Mouse (Mus musculus) ovary, postnatal 36 days (tissue): ENCODE results near the gene Armc9.

ENCODE experiments used
- DNase-seq: peaks from one replicate; pipeline ENCODE4 v3.0.0; 2022; ENCODE audit warnings: low spot score, mixed read lengths

Armc9 gene

DNA sequence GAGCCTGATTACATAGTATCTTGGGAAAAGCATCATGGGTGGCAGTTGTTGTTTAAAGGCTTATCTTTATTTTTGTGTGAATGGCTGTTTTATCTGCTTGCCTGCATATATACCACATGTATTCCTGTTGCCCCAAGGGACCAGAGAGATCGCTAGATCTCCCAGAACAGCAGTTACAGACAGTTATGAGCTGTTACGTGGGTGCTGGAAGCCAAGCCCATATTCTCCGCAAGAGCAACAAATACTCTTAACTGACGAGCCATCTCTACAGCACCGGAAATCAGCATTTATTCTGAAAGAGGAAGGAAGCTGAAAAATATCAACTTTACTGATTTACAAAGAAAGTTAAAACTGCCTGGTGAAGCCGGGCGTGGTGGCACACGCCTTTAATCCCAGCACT is 74.1 kb downstream of the Armc9 start:
- DNase-seq = no peak

DNA sequence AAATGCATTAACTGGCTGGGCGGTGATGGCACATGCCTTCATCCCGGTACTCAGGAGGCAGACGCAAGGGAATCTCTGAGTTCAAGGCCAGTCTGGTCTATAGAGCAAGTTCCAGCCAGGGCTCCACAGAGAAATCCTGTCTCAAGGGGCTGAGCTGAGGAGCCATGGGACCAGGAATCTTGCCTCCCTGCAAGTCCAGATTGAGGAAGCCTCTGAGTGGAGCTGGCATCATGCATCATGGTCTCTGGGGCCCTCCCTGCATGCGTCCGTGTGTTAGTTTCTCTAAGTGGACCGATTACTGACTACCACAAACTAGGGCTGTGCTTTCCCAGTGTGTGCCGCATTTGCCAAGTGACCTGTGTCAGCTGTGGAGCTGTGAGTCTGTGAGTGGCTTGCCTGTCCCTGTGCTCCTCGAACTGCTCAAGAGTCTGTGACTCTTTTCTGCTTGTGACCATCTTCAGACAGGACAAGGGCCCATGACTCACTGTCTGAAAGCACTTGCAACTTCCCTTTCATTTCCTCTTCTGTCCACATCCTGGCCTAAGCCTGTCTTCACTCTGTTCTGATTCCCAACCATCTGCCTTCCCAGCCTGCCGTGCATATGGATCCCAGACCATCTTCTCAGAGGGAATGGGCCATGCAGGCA is 74.7 kb downstream of the Armc9 start:
- no peak for DNase-seq

DNA sequence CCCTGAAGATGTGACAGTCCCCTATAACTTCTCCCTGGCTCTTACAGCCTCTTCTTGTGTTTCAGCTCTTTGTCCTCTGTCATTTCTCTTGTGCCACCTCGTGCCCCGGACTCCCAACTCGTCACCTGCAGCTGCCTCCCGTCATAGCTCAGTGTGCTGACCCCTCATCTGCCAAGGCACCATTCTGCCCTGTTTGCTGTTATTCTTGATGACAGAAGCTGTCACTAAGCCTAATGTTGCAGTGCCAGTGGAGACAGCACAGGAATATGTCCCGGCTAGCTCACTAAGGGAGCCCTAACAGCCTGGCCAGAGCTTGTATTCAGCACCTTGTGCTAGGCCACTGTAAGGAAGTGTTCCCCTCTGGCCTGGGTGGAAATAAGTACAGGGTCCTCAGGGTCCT is 78.1 kb downstream of the Armc9 start:
- no peak for DNase-seq

DNA sequence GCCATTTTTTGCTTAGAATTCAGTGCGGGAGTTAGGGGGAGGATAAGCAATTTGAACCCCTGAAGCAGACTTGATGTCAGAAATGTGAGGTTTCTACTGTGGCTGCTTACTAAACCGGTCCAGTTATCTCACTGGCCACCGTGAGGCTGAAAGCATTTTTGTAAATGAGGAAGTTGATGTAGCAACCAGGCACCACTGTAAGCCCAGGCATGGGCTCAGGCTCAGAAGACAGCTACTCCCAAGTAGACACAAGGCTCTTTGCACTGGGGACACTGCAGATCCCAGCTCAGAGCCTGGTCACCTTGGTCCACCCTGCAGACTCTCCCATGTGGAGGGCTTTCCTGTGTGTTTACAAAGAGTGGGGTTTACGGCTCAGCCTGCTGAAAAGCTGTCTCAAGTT is 79.2 kb downstream of the Armc9 start:
- no peak for DNase-seq

DNA sequence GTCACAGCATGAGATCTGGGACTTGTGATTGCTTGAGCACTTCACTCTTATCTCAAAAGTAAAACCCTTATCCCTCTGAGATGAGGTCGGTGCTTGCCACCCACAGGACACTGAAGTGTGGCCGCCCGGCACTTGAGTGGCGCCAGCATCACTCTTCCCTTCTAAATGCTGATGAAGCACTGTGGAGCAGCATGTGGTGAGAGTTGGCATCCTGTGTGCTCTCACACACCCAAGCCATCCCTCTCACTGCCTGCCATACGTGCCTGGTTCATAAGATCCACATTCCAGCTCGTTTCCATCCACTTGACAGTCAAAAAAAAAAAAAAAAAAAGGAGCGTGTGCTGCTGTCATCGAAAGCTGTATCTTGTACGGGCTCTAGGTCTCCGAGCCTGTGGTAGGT is 80.5 kb downstream of the Armc9 start:
- DNase-seq = no peak

DNA sequence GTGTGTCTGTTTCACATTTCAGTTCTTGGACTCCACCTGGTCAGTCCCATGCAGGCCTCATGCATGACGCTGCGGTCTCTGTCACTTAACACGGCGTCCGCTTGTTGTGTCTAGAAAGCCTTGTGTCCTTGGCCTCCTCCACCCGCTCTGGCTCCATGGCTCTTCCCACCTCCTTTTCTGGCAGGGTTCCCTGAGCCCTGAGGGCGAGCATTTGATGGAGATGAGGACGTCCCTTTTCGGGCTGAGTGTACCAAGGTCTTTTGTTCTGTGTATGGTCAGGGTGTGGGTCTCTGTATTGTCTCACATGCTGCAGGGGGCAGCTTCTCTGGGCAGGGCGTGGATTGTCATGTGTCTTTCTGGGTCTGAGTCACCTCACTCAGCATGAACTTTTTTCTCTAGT is 81.9 kb downstream of the Armc9 start:
- DNase-seq = peak; percentile 63

DNA sequence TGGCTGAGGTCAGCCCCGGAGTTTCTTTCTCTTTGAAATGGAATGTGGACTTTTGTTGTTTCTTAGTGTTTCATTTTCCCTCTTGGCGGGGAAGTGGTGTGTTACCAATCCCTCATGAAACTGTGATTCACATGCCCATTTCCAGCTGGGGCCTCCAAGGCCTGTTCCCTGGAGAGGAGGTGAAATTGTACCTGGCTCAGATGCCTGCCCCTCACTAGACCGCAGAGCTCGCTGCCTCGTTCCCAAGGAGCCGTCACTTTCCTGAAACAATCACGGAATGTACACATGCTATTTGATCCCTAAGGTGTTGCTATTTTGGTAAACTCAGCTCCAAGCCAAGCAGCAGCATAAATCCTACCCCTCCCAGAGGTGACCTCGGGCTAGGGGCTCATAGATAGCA is 84.4 kb downstream of the Armc9 start:
- no peak for DNase-seq

DNA sequence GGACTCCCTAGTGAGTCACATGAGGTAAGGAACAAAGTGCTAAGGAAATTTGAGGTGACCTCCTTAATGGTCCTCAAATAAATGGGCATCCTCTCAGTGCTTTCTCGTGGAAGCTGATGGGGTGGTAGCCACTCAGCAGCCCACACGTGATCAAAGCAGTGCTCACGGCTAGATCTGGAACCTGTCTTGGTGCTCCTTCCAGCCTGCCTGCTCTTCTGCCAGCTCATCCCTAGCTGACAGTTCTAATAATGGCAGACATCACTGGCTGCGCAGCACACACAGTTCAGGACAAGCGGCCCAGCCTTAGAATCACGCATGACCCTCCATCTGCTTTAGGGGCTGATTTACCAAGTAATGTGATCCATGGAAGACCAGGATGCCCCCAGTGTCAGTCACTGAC is 85.3 kb downstream of the Armc9 start:
- DNase-seq = no peak

DNA sequence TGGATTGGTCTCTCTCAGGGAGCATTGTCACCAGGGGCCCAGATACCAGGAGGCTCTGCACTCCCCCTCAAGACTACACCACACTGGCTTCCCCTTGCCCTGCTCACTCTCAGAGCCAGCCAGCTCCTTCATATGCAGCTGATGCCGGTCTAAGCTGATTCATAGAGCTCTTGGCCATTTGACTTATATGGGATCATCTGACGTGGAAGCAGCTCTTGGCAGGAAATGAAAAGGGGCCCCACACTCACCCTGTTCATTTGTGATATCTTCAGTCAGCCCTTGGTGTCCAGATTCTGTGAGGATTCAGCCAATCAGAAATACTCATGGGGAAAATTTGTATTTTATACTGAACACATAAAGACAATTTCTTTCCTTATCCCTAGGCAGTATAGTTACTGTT is 86.4 kb downstream of the Armc9 start:
- DNase-seq = no peak

DNA sequence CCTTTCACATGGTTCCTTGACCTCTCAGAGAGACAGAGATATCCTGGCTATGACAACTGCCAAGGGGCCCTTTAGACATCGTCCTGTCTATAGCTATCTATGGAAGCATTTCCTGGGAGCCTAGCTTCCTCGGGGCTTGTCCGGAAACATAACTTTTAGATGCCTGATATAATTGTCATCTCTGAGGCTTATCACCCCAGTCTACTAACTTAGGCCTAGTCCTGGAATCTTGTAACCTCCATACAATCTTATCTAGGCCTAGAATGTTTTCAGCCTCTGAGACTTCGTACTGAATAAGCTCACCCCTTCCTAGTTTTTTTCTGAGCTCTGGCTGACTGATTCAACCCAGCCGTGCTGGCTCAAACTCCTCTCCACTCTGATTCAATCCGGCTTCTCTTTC is 88.9 kb downstream of the Armc9 start:
- DNase-seq = no peak

DNA sequence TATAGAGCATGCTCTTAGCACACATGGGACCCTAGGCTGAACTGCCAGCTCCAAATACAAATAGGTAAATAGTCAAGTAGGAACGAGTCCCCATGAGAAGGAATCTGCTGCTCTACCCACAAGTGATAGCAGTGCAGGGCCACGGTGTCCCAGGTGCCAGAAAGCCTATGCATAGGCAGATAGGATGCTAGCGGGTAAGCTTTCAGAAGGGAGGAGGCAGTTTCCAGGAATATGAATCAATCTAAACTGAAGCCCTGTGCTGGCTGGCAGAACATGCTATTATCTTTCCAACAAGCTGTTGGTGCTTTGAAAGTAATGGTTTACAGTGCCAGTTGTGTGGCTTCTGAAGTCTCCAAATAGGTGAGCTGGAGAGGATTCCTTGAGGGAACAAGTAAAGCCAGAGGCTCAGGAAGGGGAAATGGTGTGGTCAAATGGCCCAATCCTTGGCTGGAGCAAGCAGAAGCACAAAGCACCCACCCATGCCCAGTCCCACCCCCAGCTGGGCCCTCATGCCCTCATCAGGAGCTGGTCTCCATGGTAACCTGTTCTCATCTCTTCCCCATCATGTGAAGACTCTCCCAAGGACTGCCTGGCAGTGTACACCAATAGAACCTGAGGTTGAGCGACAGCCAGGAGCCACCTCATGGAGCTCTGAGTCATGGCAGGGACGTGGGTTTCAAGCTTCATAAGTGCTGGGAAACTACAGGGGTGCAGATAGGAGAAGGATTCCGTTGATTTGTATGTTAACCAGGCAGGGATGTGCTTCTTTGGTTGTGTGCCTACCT is 90.9 kb downstream of the Armc9 start:
- no peak for DNase-seq

DNA sequence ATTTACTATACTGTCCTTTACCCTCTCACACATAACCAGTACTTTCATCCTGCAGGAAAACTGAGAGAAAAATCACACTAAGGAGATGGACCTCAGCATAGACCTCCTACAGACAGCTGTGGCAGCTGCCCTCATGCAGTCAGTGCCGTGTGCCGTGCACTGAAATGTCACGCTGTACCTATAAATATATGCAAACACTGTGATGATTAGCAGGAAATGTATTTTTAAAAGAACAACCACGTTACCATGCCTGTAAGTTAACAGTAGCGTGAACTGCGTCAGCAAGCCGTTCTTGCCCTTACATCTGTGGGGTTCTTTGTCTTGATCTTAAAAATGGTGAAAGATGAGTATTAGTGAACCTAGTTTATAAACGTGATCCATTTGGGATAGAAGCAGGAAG is 98.8 kb downstream of the Armc9 start:
- DNase-seq = no peak

DNA sequence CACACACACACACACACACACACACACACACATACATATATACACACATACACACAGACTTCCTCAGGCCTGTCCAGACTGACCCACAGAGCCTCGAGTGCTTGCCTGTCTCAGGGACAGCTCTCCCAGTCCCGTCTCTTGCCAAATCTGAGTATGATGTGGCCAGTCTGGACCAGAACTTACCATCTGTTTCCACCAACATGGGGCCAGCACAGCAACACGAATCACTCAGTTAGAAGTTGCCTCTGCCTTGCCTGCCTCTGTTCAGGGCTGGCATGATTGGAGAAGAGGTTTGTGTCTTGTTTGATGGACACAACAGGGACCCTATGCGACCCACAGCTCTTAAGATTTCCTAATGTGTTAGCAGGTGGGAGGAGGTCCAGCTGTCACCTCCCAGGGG is 101.7 kb downstream of the Armc9 start:
- DNase-seq = no peak

DNA sequence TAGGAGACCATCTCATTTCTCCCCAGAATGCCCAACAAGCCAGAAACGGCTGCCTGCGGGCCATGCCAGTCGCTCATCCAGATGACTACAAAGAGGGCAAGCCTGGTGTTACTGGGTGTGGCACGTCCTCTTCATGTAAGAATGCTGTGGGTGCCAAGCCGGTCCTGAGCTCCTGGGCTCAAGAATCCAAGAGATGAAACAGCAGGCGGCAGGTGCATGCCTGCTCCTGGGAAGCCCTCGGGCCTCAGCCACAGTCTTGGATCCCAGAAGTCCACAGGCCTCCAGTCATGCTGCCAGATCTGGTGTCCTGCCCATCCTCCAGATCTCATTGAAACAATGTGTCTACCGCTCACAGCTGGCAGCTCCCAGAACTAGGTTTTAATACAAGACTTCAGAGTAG is 102.6 kb downstream of the Armc9 start:
- DNase-seq = no peak

DNA sequence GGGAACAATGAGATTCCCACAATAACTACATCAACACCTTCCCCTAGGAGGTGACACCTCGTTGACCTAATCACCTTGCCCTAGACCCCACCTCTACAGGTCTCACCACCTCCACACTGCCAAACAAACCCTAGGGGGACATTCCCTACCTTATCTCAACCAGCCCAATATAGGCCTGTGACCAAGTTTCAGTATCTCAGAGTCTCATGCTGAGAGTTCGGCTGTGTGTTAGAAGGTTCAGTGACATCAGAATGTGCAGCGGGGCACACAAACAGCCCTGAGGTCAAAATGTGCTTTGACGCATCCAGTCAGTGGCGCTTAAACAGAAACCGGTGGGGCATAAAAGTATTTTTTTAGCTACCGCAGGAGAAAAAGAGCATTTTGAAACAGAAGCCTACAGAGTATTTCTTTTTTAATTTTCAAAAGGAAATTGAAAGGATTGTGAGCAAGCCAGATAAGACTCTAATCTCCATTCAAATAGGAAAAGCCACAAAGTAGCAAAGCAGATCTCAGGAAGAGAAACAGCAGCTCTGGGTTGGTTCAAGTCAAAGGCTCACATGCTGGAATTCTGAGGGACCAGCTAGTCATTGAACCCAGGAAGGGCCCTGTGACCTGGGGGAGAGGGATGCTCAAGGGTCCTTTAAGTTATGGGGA is 103.7 kb downstream of the Armc9 start:
- DNase-seq = no peak

DNA sequence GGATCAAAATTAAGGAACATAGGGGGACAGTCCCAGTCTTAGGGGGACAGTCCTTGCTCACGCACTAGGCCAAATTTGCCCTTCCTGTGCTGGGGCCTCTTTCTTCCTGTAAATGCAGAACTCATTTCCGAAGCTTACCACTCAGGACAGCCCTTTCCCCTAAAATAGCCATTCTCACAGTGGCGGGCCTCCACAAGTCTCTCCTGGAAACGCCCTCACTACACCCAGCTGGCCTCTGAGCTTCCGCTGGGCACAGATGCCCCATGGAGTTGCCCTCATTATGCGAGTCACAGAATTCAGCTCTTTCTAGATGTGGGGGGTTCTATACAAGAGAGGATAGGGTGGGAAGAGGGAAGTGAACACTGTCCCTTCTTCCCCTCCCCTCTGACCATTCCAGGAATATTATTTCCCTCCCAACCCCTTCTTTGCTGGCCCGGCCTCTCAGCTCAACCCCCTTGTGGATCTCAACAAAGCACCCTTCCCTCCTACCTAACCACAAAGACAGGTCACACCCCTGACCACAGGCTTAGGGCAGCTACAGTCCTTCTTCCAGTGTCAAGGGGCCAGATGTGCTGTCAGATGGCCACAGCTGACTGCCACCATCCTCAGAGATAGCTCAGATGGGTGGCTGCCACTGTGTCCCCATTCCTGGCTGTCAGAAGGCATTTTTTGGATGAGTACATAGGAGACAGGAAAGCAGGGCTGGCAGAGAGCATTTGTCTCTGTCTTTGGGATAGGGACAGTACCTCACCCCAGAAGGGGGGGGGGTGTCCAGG is 109.2 kb downstream of the Armc9 start:
- no peak for DNase-seq

DNA sequence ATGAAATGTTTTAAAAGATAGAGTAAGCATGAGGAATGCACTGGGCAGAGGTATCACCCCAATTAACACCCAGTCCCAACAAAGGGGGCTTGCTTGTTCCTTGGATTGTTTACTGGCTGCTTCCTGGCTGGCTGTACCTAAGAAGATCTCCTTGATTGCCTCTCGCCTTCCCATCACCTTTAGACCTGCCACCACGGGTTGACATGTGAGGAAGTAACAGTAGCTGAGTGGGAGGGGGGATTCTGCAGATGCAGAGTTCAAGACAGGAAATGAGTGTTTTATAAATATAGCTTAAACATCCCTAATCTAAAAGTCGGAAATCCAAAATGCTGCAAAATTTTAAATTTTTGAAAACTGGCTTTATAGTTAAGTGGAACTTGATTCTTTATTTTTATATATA is 110.5 kb downstream of the Armc9 start:
- DNase-seq = no peak

DNA sequence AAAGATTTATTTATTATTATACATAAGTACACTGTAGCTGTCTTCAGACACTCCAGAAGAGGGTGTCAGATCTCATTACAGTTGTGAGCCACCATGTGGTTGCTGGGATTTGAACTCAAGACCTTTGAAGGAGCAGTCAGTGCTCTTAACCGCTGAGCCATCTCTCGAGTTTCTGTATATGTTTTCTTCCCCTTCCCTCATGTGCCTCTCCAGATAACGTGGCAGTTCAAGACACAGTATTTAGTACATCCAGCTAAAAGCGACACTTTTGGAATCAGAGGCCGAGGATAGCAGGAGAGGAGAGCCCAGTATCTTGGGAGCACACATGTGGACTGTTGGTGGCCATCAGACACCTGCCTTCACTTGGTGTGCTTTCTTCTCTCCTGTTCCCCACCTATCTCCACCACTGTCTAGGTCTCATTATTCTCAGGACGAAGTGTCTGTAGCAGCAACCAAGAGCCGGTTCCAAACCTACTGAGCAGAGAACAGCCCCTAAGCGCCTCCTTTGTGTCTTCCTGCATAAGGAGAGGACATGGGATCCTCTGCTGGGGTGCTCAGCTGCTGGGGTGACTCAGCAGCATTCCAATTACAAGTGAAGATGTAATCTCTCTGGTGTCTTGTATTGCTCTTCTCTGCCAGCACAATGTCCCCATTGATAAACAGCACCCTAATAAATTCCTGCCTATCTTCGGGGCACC is 114.1 kb downstream of the Armc9 start:
- DNase-seq = no peak

DNA sequence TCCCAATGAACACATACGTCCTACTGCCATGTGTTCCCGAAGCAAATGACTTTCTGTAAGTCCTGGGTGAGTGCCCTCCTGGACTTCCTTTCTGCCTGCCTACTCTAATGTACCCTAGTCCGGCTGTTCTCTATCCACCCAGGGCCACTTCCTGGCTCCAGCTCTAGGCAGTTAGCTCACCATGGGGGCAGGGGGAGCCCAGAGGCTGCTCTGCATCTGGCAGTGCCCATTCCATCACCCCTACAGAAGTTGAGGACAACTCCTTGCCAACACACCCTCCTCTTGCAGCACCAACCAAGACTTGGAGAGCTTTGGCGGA is 114.6 kb downstream of the Armc9 start:
- no peak for DNase-seq

DNA sequence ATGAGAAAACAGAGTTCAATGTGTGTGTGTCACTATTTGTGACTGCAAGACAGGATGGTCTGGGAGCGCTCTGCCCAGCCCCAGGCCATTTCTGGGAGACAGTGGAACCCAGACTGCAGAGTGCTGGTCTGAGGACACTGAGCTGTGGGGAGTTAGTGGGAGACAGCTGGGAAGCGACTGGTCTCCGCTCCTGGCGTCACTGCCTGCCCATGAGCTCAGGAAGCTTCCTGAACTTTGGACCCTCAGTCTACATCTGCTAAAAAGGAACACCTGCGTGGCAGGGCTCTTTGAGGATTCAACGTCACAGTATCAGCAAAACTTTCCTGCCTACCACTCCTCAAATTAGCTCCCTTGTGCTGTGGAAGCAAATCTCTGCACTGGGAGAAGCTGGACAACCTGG is 117.1 kb downstream of the Armc9 start:
- no peak for DNase-seq

DNA sequence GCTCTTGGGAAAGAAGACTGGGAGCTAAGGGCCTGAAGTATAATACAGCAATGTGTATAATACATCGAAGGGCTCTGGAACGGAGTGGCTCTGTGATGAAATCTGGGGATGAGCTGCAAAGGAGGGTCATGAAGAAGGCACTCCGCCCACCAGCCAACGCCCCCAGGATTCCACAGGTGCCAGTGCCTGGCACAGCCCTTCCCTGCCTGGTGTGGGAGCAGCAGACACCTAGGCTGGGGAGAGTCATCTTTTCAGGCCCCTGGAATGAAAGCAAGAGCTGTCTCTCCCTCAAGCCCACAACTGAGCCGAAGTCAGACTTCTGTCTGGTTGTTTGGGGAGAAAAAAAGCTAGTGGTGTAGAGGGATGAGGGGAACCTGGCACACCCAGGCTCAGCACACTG is 122.5 kb downstream of the Armc9 start:
- DNase-seq = no peak
